ENCODE assay signal across 14 mouse cellular contexts in the genomic region with DNA sequence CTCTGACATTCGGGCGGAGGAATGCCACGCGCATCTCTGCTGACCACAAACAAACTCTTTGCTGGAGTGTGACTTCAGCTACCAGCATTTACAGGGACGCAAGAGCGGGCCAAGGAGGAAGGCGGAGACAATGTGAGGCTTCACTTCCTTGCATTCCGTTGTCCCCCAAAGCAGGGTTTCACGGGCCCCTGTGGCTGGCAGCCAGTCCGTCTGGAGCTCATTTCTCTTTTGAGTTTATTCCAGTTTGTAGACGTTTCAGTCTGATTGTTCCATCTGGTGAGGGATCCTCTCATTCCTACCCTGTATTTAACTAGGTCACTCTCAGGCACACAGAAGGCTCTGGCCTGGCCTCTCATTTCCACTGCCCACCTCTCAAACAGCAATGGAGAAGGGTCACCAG. TPM values are rescaled to one million over a fixed set of nuclear protein-coding genes. Genes with fewer than 3 reads are reported as not detected.
A peak's percentile ranks its signal among the peaks of the same experiment; 100 is the strongest.
DNase-seq lines count a peak whose midpoint lies in the region; ATAC-seq lines count a peak whose summit lies in the region.
"Had no signal": no experiment of that assay in that cellular context is flagged by ENCODE, and none has a peak within 500 bp of the region (broad histone marks: within the 10 kb centered on the region; RNA-seq: fewer than 3 reads in every experiment).

No protein-coding gene starts in this region.

- DNase-seq in frontal cortex, postnatal 14 days (ENCODE audit: low spot score in 2 of 2): no peak
- DNase-seq in thymus, postnatal 14 days: peak; percentile 2
- DNase-seq in thymus, postnatal 10 days (ENCODE audit: low spot score in 2 of 2): no peak
- DNase-seq in cerebellum, postnatal 10 days: peak; percentile 79
- DNase-seq in adrenal gland, postnatal 25 days: no peak
- no peak for DNase-seq in gastrocnemius, postnatal 25 days
- no peak for DNase-seq in heart, postnatal 4 days
- DNase-seq: gastrocnemius, postnatal 10 days; left cerebral cortex, postnatal 4 days had no signal

- 0 out of 2 replicates have a peak, but pooled peaks have one; percentile 20 for ATAC-seq in frontal cortex, adult (ENCODE audit: low TSS enrichment)
- ATAC-seq: hindbrain, postnatal 0 days had no signal

RNA-seq across cellular contexts. Expression of gene Tcam1, which starts 10.5 kb away (rescaled TPM):
- 0.36 TPM in 1 of 2 replicates, not detected in the other for total RNA-seq in adrenal gland, postnatal 25 days (2021)
- total RNA-seq in gastrocnemius, postnatal 25 days (2021): under 1 TPM in 1 of 2 experiments, not detected in 1; 0.08 TPM
- not detected for total RNA-seq in heart, postnatal 4 days (2021)
- total RNA-seq: heart, postnatal 25 days had no signal

RNA-seq across cellular contexts. Expression of gene Smarcd2, which starts 14.2 kb away (rescaled TPM):
- 89.6 and 114 TPM in 2 replicates for total RNA-seq in adrenal gland, postnatal 25 days (2021)
- total RNA-seq in gastrocnemius, postnatal 25 days (2021): 10 to 100 TPM; 10.3 to 16.6 TPM
- total RNA-seq in heart, postnatal 4 days (2021): 10 to 100 TPM; 20.2 to 20.3 TPM

RNA-seq across cellular contexts. Expression of gene Gh, which starts 14.7 kb away (rescaled TPM):
- not detected in 2 replicates for total RNA-seq in adrenal gland, postnatal 25 days (2021)
- not detected for total RNA-seq in gastrocnemius, postnatal 25 days (2021)
- total RNA-seq in heart, postnatal 4 days (2021): not detected
- total RNA-seq: gastrocnemius, postnatal 10 days; heart, postnatal 25 days; hindbrain, postnatal 0 days; left cerebral cortex, postnatal 4 days; megakaryocyte, adult 5-6 weeks; MEL had no signal

RNA-seq across cellular contexts. Expression of gene Cd79b, which starts 27.6 kb away (rescaled TPM):
- 1.0 and 1.4 TPM in 2 replicates for total RNA-seq in adrenal gland, postnatal 25 days (2021)
- under 1 TPM; 0.51 to 0.70 TPM for total RNA-seq in gastrocnemius, postnatal 25 days (2021)
- total RNA-seq in heart, postnatal 4 days (2021): 1 to 10 TPM; 1.2 to 2.1 TPM

RNA-seq across cellular contexts. Expression of gene Psmc5, which starts 31.0 kb away (rescaled TPM):
- total RNA-seq in adrenal gland, postnatal 25 days (2021): 150 and 151 TPM in 2 replicates
- total RNA-seq in gastrocnemius, postnatal 25 days (2021): 100 to 1,000 TPM; 126 to 130 TPM
- total RNA-seq in heart, postnatal 4 days (2021): 100 to 1,000 TPM; 112 TPM

Comparison
In these comparisons a context has a peak if more than half of its experiments do, and no peak if none do; other contexts are left out.
1. DNase-seq: peak in thymus, postnatal 14 days (single experiment) and cerebellum, postnatal 10 days (2 of 2); none in frontal cortex, postnatal 14 days (0 of 2), thymus, postnatal 10 days (0 of 2), adrenal gland, postnatal 25 days (single experiment), gastrocnemius, postnatal 25 days (single experiment) and heart, postnatal 4 days (single experiment).